Mouse (Mus musculus) forebrain, embryonic 16.5 days (tissue): ENCODE data around the gene Vmn1r128. TPM values are rescaled to one million over a fixed set of nuclear protein-coding genes. Genes with fewer than 3 reads are reported as not detected.
"Not testable (repeated sequence)": the region's sequence is repeated elsewhere in the genome, so short reads cannot be mapped to it uniquely, and the experiment has no call there.

Experiments used
- ATAC-seq: fragments of 200-750 bp; cut with Nextera tagmentation; 2 replicates; pipeline ENCODE4 v1.8.0; 2017; ENCODE audit warnings: mild to moderate bottlenecking, moderate library complexity
- H3K27ac ChIP-seq: fragments of 300-500 bp; sonication (generic); 2 replicates; pipeline ENCODE4 v1.5.1; 2014; ENCODE audit warnings: low read length, control low read depth
- H3K27me3 ChIP-seq: fragments of 300-500 bp; sonication (generic); replicated peaks from 2 replicates; pipeline ENCODE4 v1.6.1; 2014; ENCODE audit warnings: low read length; ENCODE audit not compliant: control insufficient read depth, insufficient read depth
- H3K36me3 ChIP-seq: fragments of 300-500 bp; sonication (generic); 2 replicates; pipeline ENCODE4 v1.6.1; 2014; ENCODE audit not compliant: control insufficient read depth, insufficient read depth
- H3K4me1 ChIP-seq: fragments of 300-500 bp; sonication (generic); replicated peaks from 2 replicates; pipeline ENCODE4 v1.6.1; 2014; ENCODE audit warnings: low read length; ENCODE audit not compliant: control insufficient read depth, insufficient read depth
- H3K4me2 ChIP-seq: fragments of 300-500 bp; sonication (generic); 2 replicates; pipeline ENCODE4 v1.6.1; 2014; ENCODE audit warnings: mild to moderate bottlenecking, low read length, control low read depth
- H3K4me3 ChIP-seq: fragments of 300-500 bp; sonication (generic); replicated peaks from 2 replicates; pipeline ENCODE4 v1.5.1; 2014; ENCODE audit warnings: mild to moderate bottlenecking, low read length, control low read depth
- H3K9ac ChIP-seq: fragments of 300-500 bp; sonication (generic); replicated peaks from 2 replicates; pipeline ENCODE4 v1.6.1; 2014; ENCODE audit warnings: low read depth, low read length, control low read depth
- H3K9me3 ChIP-seq: fragments of 300-500 bp; sonication (generic); 2 replicates; pipeline ENCODE4 v1.6.1; 2016; ENCODE audit warnings: low read length; ENCODE audit not compliant: control insufficient read depth
- WGBS: fragments of 180-500 bp; shearing (Covaris S2); extraction: QIAGEN DNeasy Blood & Tissue Kit; methylation state at CpG from one replicate; pipeline ENCODE4 v1.1.7; 2014; 5-methylcytosine and 5-hydroxymethylcytosine counted together
- polyA plus RNA-seq: library from polyadenylated mRNA; unstranded; fragments of >200 nt; fragmentation: Nextera tagmentation; extraction: Ambion mirVana; gene quantifications from 2 replicates; pipeline ENCODE4 v1.2.1, GENCODE M21; 2015

Vmn1r128 gene
- polyA plus RNA-seq, result not detected in 2 replicates

GRCm38 (mm10) chr7:21349073-21349472, at the start of gene Vmn1r128:
TSS of gene Vmn1r128 (plus strand) at chr7:21349373.
- not testable (repeated sequence) for H3K9me3 ChIP-seq, ATAC-seq, H3K27me3 ChIP-seq, H3K9ac ChIP-seq, H3K36me3 ChIP-seq, H3K4me1 ChIP-seq, H3K4me2 ChIP-seq, H3K27ac ChIP-seq, H3K4me3 ChIP-seq
- 80% methylated on average over 1 of the region's 1 CpGs for WGBS

GRCm38 (mm10) chr7:21301367-21301766, 47.8 kb upstream of the Vmn1r128 start, which contains the start of gene Vmn1r126:
TSS of gene Vmn1r126 (minus strand) at chr7:21301467.
- H3K4me1 ChIP-seq, H3K9me3 ChIP-seq, H3K27ac ChIP-seq, H3K4me2 ChIP-seq, H3K27me3 ChIP-seq, H3K36me3 ChIP-seq, H3K4me3 ChIP-seq, ATAC-seq, H3K9ac ChIP-seq: not testable (repeated sequence)
- no CpG with 5 or more reads among the region's 5 CpGs for WGBS

DNA sequence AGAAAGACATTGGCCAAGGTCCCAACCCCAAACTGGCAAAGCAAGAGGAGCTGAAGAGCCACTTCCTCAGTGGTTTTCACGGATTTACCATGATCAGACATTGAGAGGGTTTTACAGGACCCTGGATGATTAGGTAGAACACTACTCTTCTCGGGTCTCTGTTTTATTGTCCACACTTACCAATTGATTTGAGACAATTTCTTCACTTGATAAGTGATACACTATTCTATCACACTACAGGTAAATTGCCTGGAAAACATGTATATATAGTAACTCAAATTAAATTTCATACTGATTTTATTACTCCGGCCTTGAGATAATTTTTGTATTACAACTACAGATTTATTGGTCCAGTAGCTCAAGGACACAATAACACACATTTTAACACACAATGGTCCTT, 29.4 kb upstream of the Vmn1r128 start, which contains the start of gene Vmn1r127:
Gene Vmn1r127, minus strand, starts transcription at position 101 of the 400 bp plus-strand sequence.
- ATAC-seq, H3K4me3 ChIP-seq, H3K36me3 ChIP-seq, H3K4me1 ChIP-seq, H3K27me3 ChIP-seq, H3K4me2 ChIP-seq, H3K9ac ChIP-seq, H3K27ac ChIP-seq, H3K9me3 ChIP-seq: not testable (repeated sequence)
- WGBS, result no CpG with 5 or more reads among the region's 3 CpGs

GRCm38 (mm10) chr7:21361191-21361590, 12.0 kb downstream of the Vmn1r128 start, which contains the start of gene Vmn1r129:
TSS of gene Vmn1r129 (minus strand) at chr7:21361291.
- ATAC-seq, H3K4me3 ChIP-seq, H3K9me3 ChIP-seq, H3K4me1 ChIP-seq, H3K9ac ChIP-seq, H3K4me2 ChIP-seq, H3K27ac ChIP-seq, H3K27me3 ChIP-seq, H3K36me3 ChIP-seq: not testable (repeated sequence)
- no CpG with 5 or more reads among the region's 1 CpGs for WGBS

Other genes starting within 250 kb of the Vmn1r128 start
- gene Vmn1r122, start 215.2 kb upstream of the Vmn1r128 start, polyA plus RNA-seq, result not detected in 2 replicates
- not detected in 2 replicates for gene Vmn1r123, start 187.2 kb upstream of the Vmn1r128 start, polyA plus RNA-seq
- not detected in 2 replicates for gene Gm5157, start 158.9 kb upstream of the Vmn1r128 start, polyA plus RNA-seq
- not detected in 2 replicates for gene Vmn1r124, start 88.8 kb upstream of the Vmn1r128 start, polyA plus RNA-seq
- gene Vmn1r125, start 77.2 kb upstream of the Vmn1r128 start, polyA plus RNA-seq, result not detected in 2 replicates
- gene Vmn1r126, start 47.9 kb upstream of the Vmn1r128 start, polyA plus RNA-seq, result not detected in 2 replicates
- not detected in 2 replicates for gene Vmn1r127, start 29.5 kb upstream of the Vmn1r128 start, polyA plus RNA-seq
- gene Vmn1r129, start 11.9 kb downstream of the Vmn1r128 start, polyA plus RNA-seq, result not detected in 2 replicates
- gene Gm6882, start 83.4 kb downstream of the Vmn1r128 start, polyA plus RNA-seq, result not detected in 2 replicates
- gene Vmn1r130, start 162.4 kb downstream of the Vmn1r128 start, polyA plus RNA-seq, result not detected in 2 replicates
- not detected in 2 replicates for gene Vmn1r131, start 196.7 kb downstream of the Vmn1r128 start, polyA plus RNA-seq